Mouse (Mus musculus): ENCODE results near the gene Tmem135.
A peak's percentile ranks its signal among the peaks of the same experiment; 100 is the strongest.

Gene Tmem135

DNA sequence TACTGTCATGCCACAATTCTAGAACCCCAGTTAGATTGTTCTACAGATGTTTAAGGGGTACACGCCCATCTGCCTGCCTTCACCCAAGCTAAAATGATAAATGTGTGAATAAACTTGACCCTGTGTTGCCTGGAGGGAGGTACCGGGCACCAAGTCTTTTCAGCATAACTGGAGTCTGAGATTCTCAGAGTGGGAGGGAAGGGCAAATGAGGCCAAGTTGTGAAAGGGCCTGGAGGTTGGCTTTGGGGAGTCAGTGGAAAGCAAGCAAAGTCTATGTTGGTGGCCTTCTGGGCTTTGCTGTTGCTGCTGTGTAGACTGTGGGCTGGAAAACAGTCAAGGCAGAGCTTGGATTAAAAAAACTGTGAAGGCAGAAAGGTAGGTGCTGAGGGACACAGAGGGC, 13.7 kb upstream of the Tmem135 start:
- no peak for DNase-seq (ENCODE audit: low read depth)

DNA sequence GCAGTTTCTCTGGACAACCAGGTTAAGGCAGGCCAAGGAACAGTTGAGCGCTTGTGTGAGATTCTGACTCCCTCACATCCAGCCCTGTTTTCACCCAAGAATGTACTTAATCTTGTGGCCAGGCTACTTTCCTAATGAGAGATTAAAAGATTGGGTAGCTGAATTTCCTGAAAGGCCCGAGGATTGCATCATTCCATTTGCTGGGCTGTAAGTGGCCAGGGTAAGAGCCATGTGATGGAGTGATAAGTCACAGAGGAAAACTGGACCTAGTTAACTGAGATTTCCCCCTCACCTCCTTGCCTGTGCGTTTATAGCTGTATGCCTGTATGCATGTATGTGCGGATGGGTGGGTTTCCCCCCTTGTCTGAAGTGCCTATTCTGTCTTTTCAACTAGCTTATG, 12.0 kb upstream of the Tmem135 start:
- no peak for DNase-seq (ENCODE audit: low read depth)

DNA sequence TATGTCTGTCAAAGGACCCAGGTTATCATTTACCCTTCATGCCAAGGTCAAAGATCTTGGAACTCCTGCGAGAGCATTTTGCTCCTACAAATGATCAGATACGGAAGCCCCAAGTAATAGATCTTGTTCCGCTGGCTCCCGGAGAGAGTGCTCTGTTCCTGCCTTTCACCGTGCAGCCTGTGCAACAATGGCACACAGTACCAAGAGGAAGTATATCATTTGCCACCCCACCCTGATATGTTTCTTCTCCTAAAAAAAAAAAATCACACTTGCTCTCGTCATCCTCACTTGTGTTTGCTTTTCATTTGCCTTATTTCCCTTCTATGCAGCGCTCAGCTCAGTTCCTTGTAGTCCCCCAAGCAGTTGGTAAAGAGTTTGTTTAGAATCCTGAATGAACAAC, 8.1 kb upstream of the Tmem135 start:
- DNase-seq (ENCODE audit: low read depth) = no peak

DNA sequence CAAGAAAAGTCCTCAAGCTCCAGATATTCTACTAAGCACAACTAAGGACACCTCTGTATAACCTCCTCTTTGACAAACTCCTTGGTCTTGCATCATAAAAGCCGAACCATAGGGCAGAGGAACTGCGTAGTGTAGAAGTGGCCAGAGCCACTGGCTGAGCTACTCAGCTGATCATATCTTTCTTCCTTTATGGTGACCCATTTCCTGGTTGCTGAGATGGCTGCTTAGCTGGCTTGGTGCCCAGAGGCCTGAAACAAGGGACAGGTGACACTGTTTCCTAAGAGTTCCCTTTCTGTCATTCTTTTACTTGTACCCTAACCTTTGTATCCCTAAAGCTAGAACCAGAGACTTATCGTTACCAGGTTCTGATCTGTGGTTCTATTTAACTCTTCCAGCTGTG, 7.3 kb upstream of the Tmem135 start:
- no peak for DNase-seq (ENCODE audit: low read depth)

DNA sequence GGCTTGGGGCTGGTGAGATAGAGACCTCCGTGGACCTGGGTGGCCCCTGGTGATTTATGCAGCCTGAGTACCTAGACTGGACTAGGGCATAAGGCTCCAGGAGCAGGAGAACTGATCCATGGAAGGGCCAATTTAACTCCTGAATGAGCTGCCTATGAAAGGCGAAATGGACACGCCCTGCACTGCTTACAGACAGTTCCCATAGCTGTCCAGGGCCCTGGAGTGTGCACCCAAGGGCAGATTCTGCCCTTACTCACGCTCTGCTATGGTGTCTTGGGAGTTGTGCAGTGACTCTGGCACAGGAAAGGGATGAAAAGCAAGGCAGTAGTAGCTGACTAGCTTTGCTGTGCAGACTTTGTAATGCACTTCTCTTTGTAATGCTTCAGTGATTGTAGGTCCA, 6.3 kb upstream of the Tmem135 start:
- DNase-seq (ENCODE audit: low read depth) = no peak

DNA sequence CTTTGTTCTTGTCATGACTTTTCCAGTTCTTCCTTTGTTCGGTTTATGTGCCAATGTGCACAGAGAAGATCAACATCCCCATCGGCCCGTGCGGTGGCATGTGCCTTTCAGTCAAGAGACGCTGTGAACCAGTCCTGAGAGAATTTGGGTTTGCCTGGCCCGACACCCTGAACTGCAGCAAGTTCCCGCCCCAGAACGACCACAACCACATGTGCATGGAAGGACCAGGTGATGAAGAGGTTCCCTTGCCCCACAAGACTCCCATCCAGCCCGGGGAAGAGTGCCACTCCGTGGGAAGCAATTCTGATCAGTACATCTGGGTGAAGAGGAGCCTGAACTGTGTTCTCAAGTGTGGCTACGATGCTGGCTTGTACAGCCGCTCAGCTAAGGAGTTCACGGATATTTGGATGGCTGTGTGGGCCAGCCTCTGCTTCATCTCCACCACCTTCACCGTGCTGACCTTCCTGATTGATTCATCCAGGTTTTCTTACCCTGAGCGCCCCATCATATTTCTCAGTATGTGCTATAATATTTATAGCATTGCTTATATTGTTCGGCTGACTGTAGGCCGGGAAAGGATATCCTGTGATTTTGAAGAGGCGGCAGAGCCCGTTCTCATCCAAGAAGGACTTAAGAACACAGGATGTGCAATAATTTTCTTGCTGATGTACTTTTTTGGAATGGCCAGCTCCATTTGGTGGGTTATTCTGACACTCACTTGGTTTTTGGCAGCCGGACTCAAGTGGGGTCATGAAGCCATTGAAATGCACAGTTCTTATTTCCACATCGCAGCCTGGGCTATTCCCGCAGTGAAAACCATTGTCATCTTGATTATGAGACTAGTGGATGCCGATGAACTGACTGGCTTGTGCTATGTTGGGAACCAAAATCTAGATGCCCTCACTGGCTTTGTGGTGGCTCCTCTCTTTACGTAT, 3.3 kb upstream of the Tmem135 start:
- DNase-seq (ENCODE audit: low read depth) = no peak

DNA sequence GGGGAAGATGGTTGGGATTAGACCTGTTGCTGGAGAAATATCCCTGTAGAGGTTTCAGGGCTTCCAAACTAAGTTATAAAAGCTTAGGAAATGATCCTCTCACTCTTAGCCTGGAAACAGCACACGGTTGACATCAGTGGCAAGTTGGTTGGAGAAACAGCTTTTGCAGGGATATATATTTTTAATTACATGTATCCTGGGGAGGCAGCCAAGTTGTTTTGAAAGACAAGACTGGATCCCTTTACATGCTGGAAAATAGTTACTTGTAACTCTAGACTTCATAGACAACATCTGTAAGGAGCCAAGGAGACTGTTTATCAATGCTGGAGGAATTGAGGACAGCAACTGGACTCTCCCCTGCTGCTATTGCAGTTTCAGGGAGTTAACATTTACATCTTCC, 2.0 kb upstream of the Tmem135 start:
- DNase-seq (ENCODE audit: low read depth) = no peak

DNA sequence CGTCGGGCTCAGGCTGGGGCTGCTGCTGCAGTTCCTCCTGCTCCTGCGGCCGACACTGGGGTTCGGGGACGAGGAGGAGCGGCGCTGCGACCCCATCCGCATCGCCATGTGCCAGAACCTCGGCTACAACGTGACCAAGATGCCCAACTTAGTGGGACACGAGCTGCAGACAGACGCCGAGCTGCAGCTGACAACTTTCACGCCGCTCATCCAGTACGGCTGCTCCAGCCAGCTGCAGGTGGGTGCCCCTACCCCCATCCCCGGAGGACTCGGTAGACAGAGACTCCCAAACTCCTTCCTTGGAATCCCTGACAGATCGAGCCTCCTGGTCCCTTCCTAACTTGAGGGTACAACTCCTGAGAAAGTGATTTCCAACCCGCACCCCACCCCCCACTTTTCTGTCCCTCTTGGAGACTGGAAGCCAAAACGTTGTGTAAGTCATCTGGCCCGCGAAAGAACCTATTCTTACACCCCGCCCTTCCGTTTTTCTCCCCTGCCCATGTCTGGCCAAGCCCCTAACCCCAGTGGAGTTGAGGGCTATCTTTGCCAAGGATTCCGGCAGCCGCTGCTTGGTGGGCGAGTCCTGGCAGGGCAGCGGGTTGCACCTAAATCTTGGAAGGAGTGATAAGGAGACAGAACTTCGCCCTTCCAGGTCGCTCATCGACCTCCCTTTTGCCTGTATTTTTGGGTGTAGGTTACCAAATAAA, 865 bp upstream of the Tmem135 start:
- no peak for DNase-seq (ENCODE audit: low read depth)

DNA sequence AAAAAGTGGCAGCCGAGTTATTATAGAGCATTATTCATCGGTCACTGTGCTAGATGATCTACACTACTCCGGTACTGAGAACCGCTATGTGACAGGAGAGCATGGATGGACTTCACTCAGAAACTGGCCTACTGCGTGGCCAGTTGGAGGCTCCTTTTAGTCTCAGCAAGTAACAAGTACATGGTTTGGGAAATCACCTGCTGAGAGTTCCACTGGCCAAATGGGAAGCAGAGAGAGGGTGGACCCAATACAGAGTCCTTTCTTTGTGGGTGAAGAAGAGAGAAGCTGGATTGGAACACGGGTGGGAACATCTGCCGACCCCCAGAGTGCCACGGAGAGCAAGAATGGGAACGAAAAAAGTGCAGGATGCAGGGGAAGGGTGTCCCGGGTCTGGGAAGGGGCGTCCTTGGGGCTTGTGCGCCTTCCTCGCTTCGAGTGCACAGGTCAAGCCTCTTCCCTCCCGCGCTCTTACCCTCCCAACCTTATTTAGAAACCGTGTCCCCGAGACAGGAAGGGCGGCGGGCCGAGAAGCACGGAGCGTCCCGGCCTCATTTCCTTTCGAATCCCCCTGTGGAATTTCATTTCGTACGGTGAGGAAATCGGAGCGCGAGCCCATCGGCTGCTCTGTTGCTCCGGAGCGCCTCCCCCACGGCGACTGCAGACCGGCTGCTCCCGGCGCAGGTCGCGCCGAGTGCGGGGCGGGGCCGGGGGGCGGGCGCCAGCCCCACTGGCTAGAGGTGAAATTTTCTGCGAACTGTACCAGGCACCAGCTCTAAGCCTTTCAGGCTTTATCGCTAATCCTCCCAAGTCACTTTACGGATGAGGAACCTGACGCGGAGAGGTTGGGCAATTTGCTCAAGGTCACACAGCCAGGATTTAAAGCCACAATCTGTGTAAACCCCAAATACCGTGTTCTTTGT, 709 bp downstream of the Tmem135 start:
- peak; percentile 22 for DNase-seq (ENCODE audit: low read depth)

DNA sequence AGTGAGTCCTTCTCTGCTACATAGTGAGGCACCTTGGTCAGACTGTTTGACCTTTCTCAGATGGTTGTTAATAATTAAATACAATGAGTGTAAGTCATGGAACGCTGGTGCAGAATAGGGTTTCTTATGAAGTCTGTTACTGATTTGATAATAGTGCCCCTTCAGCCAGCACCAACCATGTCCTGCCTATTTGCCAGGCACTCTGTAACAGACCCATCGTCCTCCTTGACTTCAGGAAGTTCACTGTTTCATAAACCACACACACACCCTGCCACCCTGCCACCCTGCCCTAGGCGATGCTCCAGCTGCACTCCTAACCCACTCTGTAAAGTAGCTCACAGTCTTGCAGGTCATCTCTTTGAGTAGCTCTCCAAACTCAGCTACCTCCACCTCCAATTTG, 2.1 kb downstream of the Tmem135 start:
- no peak for DNase-seq (ENCODE audit: low read depth)

DNA sequence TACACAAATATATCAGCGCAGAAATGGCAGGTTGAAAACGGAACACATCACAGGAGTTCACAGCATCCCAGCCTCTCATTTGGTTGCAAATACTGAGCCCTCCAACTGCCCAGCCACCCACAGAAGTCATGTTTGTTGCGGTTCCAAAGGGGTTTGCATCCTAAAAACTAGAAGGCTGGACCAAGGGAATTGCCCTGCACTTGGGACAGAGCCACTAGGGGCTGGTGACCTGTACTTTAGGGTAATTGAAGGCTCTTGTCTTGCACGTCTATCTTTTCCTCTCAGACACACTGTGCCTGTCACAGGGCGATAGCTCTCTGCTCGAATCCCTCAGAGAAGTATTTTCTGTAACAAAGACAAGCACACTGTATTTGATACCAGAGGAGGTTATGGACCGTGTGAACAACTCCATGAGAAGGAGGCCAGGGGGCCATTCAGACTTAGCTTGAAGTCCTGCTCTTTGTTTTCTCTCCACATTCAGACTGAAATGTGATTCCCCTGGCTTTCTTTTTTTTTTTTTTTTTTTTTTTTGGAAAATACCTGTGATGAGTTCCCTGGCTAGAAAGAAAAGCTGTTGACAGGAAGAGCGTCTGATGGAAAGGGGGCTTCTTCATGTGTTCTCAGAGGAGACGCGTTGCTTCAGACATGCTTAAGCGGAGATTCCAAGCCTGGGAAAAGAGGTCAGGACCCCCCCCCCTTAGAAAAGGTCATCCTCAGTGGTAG, 2.7 kb downstream of the Tmem135 start:
- no peak for DNase-seq (ENCODE audit: low read depth)

DNA sequence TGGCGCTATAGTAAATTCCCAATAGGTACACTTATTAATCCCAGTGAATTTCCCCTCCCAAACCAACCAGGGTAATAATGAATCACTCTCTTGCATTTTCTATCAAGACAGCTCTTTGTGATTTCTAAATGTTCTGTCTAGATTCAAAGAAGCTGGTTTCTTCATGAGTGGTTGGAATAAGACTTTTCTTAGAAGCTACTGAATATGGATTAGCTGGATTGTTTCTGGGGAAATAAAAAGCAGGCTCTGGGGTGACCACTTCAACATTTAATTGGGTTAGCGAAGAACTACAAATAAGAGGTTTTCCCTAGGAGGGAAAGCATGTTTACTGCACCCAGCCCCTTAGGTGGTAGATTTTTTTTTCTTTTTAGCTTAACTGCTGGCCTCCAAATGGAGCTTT, 3.3 kb downstream of the Tmem135 start:
- no peak for DNase-seq (ENCODE audit: low read depth)

DNA sequence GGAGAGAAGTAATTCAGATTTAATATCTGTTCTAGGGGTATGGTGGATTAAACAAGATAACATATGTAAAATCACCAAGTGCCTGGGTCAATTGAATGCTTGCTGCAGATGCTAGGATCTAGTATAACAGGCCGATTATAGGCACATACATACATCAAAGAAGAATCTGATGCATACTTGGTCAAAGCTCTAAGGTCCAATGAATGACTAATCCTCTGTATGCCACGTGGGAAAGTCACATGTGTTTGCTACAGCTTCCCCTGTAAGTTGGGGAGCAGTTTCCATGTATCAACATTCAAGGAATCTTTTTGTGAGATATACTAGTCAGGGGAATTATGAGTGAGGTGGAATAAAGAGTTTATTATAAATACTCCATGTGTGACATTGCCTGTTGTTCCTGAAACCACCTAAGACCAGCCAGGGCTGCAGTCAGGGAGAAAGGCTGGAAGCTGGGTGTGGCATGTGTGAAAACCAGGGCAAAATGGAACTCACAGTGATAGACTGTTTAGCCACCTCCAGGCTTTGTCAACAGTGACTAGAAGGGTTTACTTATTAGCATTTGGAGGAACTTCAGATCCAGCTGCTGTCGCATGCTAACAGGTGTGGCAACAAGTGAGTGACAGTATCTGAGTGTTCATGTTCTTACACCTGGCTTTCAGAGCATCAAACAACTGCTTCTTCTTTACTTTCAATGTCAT, 6.0 kb downstream of the Tmem135 start:
- DNase-seq (ENCODE audit: low read depth) = no peak

DNA sequence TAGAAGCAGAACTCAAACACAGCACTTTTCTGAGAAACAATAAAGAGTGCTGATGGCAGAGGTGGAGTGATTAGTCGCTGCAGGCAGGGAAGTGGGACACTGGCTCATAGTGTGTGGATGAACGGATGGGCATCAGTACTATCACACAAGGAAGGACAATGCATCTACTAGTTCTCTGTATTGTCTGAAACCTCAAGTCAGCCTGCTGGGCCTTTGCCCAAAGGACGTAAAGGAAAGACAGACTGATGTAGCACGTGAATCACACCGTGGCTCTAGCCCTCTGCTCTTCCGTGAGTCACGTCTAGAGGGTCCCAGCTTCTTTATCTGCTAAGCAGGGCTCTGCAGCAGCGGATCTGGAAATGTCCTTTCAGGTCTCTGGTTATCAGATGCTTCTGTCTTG, 7.6 kb downstream of the Tmem135 start:
- DNase-seq (ENCODE audit: low read depth) = no peak

DNA sequence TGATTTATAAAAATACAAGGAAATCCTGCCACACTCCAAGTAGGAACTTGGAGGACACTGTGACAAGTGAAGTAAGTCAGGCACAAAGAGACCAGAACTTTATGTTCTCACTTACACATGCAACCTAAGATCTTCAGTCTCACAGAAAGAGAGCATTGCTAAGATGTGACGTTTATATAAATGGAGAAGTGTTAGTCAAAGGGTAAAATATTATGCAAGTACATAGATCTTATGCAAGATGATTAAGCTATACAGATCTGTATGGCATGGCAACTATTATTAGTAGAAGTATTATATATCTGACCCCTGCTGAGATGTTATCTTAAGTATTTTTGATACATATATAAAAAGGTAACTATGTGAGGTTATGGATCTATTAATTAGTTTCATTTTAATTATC, 8.6 kb downstream of the Tmem135 start:
- no peak for DNase-seq (ENCODE audit: low read depth)

DNA sequence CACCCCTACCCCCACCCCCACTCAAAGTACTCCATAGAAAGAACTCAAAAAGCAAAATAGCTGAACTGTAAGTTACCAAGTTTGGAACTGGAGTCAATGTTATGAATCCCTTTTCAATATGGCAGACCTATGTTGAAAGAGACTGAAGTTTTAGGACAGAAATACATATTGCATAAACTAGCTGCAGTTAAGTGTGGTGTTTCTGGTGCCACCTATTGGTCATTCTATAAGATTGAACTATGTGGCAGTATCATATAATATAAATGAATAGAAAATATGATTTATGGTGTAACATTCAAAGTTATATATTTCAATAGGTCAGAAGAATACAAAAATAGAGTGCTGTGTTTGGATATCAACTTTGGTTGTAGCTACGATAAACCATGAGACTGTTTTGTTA, 11.2 kb downstream of the Tmem135 start:
- no peak for DNase-seq (ENCODE audit: low read depth)

DNA sequence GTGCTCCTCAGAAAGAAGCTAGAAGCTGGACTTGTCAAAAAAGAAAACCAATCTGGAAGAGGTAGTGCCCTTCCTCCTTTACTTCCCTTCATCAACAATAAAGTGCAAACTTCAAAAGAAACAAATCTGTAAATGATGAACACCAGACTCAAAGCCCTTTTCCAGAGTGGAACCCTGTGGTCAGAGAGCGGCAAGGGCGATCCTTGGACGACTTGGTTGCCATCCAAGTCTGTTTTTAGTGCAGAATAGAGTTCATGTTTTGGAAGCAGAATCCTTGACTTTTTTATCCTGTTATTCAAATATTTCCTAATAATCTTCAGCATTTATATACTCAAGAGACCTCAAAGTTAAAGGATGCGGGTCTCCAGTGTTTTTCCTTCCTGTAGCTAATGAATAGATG, 11.6 kb downstream of the Tmem135 start:
- no peak for DNase-seq (ENCODE audit: low read depth)

DNA sequence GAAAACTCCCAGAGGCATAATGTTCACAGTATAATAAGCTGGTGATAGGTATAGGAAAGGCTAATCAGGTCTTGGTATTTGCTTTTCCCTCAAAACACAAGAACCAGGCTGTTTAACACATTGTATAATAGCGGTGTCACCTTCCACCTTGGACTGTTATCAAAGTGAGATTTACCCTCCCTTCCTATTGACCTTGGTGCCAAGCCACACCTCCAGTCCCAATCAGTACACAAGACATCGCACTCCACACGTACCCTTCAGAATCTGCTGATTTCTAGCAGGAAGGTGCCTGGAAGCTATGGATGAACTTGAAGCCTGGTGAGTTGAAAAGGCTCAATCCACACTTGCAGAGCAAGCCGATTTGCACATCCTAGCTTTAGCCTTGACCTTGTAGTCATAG, 12.2 kb downstream of the Tmem135 start:
- DNase-seq (ENCODE audit: low read depth) = no peak

DNA sequence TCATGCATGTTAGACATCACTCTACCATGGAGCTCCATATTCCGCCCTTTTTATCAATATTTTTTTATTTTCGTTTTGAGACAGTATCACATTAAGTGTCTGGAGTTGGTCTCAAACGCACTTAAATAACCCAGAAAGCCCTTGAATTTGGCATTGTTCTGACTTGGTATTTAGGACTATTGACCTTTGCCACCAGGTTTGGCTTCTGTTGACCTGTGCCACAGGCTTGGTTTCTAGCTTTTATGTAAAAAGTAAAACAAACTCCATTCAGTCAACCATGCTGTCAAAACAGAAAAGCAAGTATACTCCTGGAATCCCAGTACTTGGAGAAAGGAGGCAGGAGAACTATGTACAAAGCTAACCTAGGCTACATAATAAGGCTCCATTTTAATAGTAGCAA, 12.7 kb downstream of the Tmem135 start:
- no peak for DNase-seq (ENCODE audit: low read depth)

DNA sequence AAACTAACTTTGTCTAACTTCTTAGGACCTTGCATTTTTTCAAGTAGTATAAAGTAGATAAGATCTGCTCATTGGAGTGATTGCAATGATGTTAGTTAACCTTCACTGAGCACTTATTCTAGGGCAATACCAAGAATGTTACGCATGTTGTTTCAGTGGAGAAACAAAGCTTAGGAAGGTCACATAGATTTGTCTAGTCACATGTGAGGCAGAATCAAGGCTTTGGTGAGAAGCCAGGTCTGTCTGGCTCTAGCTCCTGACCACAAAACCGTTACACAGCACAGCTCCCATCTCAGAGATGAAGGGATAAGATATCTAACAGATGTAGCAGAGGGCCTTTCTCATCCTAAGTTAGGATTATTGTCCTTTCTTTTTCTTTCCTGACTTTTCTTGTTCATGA, 13.4 kb downstream of the Tmem135 start:
- no peak for DNase-seq (ENCODE audit: low read depth)

DNA sequence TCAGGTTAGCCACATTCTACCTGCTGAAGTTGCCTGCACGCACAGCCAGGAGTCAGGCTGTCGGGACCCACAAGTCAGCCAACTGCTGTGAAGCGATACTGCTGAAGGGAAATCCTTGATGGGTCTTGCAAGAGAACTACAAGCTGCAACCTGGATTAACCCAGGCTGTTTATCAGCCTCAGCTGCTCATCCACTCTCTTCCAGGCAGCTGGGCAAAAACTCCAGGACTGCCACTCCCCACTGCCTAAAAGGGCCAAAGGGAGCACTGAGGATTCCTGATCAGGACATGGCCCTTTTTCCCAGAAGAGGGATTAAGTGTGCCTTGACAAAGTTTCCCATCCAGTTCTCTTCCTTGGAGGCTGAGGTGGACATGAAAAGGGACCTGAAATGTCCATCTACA, 15.0 kb downstream of the Tmem135 start:
- DNase-seq (ENCODE audit: low read depth) = no peak

Data from c-Kit-positive CD71-positive TER-119-negative erythroid progenitor cells, embryonic 14.5 days (primary cell).